Mouse (Mus musculus): ENCODE data around the gene Sh3gl1. TPM values are rescaled to one million over a fixed set of nuclear protein-coding genes. Genes with fewer than 3 reads are reported as not detected.

The Sh3gl1 gene
- total and polyA plus RNA-seq, 2 experiments from 2014 or later, result 74.5 to 93.2 TPM

DNA sequence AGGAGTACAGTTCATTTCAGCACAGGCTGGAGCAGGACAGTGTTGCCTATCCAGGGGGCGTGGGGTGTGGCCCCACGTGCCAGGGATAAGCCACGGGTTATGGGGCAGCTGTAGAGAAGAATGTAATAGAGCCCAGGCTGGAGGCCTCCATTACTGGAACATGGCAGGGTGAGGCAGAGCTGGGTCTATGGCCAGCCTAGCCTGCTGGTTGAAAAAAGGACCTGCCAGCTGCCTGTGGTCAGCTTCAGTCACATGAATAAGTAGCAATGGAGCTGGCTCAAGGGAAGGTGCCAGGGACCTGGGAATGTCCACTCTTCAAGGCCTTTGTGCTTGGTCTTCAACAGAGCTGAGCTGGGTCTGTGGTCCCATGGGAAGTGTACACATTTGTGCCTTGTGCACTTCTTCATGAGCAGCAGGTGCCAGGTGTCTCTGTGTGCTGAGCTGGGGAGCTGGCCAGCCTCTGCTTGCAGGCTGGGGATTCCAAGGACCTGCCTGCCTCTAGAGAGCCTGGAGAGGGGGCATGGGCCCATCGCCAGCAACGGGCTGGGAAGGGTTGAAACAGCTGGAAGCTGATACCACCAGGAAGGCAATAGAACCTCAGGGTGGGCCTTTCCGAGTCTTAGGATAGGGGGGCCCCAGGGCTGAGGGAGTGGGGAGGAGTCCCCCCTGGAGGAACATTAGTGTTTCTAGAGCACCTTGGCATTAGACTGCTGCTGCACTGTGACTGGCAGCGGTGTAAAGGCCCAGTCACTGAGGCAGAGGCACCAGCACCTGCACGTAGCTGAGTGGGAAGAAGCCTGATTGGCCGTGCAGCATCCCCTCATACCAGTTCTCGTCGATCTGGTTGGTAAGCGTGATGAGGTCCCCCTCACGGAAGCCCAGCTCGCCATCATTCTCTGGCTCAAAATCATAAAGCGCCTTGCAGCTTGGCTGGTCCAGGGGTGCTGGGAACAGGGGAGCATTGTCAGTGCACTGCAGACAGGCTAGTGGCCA lies 19.3 kb downstream of the Sh3gl1 start:
- H3K27me3 ChIP-seq (ENCODE audit: insufficient read depth, low read length), result no peaks in the 10 kb centered on the region
- no peak overlapping the region for H3K9ac ChIP-seq
- no peak for DNase-seq
- no peak for TF ChIP-seq CTCF (IDR thresholded peaks at IDR 0.05; ENCODE audit: low read depth)
- no peak overlapping the region for H3K27ac ChIP-seq (ENCODE audit: low read depth, low read length)
- H3K4me3 ChIP-seq (ENCODE audit: low read depth, low read length), result no peak overlapping the region
- no peak for ATAC-seq
- WGBS, result 78% methylated on average over 15 of the region's 15 CpGs
- no peak overlapping the region for H3K4me2 ChIP-seq (ENCODE audit: low read depth)
- H3K36me3 ChIP-seq (ENCODE audit: insufficient read depth), result peaks cover 61% of the 10 kb centered on the region
- no peaks in the 10 kb centered on the region for H3K9me3 ChIP-seq (ENCODE audit: low read length)
- no peaks in the 10 kb centered on the region for H3K4me1 ChIP-seq (ENCODE audit: insufficient read depth)

DNA sequence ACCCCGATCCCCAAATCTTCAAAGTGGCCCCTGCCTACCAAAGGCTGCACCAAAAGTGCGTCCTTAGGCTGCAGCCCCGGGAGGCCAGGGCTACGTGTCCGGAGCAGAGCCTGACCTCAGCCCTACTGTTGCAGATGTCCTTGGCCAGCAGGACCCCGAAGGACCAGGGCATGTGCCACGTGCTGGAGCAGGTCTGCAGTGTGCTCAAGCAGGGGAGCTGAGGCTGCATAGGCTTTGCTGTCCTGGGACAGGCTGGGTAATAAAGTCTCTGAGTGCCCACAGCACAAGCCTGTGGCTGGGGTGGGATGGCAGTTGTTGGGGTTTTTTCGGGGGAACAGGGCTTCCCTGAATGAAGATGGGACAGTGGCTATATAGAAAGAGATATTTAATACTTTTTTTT lies 20.1 kb downstream of the Sh3gl1 start:
- no peak overlapping the region for H3K9ac ChIP-seq
- 87% methylated on average over 8 of the region's 8 CpGs for WGBS
- ATAC-seq (no peak), DNase-seq (no peak)
- H3K27ac ChIP-seq (ENCODE audit: low read depth, low read length), result no peak overlapping the region
- H3K4me1 ChIP-seq (ENCODE audit: insufficient read depth), result no peaks in the 10 kb centered on the region
- no peaks in the 10 kb centered on the region for H3K9me3 ChIP-seq (ENCODE audit: low read length)
- no peak overlapping the region for H3K4me3 ChIP-seq (ENCODE audit: low read depth, low read length)
- TF ChIP-seq CTCF (IDR thresholded peaks at IDR 0.05; ENCODE audit: low read depth), result no peak
- no peaks in the 10 kb centered on the region for H3K27me3 ChIP-seq (ENCODE audit: insufficient read depth, low read length)
- H3K4me2 ChIP-seq (ENCODE audit: low read depth), result no peak overlapping the region
- H3K36me3 ChIP-seq (ENCODE audit: insufficient read depth), result peaks cover 69% of the 10 kb centered on the region

DNA sequence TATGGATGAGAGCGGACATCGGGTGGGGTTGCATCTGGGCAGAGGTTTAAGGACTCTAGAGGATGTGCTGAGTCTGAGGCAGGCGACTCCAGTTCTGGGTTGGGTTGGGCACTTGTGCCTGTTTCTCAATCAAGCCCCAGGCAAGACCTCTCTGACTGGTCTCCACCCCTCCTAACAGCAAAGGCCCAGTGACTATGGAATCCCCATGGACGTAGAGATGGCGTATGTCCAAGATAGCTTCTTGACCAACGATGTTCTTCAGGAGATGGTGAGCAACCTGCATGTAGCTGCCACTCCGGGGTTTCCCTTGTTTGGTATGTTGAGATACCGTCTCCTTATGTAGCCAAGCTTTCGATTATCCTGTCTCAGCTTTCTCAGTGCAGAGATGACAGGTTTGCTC lies 21.1 kb downstream of the Sh3gl1 start:
- Histone ChIP-seq H3K9me3 (ENCODE audit: low read length) (no peaks in the 10 kb centered on the region), H3K4me1 (ENCODE audit: insufficient read depth) (peaks cover 7% of the 10 kb centered on the region; the same call in 1 of the 2 replicates), H3K9ac (no peak overlapping the region), H3K36me3 (ENCODE audit: insufficient read depth) (peaks cover 69% of the 10 kb centered on the region), H3K27ac (ENCODE audit: low read depth, low read length) (no peak overlapping the region), H3K27me3 (ENCODE audit: insufficient read depth, low read length) (no peaks in the 10 kb centered on the region), H3K4me2 (ENCODE audit: low read depth) (no peak overlapping the region), H3K4me3 (ENCODE audit: low read depth, low read length) (no peak overlapping the region)
- 95% methylated on average over 9 of the region's 9 CpGs for WGBS
- ATAC-seq (no peak), DNase-seq (no peak)
- no peak for TF ChIP-seq CTCF (IDR thresholded peaks at IDR 0.05; ENCODE audit: low read depth)

DNA sequence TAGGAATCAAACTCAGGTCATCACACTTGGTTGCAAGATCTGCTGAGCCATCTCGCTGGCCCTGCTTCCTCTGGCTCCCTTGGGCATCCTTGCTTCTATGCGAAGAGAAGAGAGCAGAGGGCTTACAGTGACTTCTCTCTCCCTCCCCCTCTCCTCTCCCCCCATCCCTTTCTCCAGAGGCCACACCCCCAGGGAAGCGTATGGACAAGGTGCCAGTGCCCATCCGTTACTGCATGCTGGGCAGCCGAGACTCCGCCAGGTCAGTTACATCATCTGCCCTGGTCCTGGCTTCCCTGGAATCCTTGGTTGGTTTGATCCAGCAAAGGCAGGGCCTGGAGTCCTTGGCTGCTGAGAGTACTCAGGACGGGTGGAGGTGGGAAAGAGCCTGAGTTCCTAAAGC lies 25.0 kb downstream of the Sh3gl1 start:
- H3K4me2 ChIP-seq (ENCODE audit: low read depth), result no peak overlapping the region
- peaks cover 18% of the 10 kb centered on the region for H3K4me1 ChIP-seq (ENCODE audit: insufficient read depth)
- no peak overlapping the region for H3K4me3 ChIP-seq (ENCODE audit: low read depth, low read length)
- H3K36me3 ChIP-seq (ENCODE audit: insufficient read depth), result peaks cover 37% of the 10 kb centered on the region
- no peak for TF ChIP-seq CTCF (IDR thresholded peaks at IDR 0.05; ENCODE audit: low read depth)
- no peak for DNase-seq
- no peaks in the 10 kb centered on the region for H3K9me3 ChIP-seq (ENCODE audit: low read length)
- H3K9ac ChIP-seq, result peak overlapping the region; percentile 31; the same call in 1 of the 2 replicates
- no peaks in the 10 kb centered on the region for H3K27me3 ChIP-seq (ENCODE audit: insufficient read depth, low read length)
- H3K27ac ChIP-seq (ENCODE audit: low read depth, low read length), result no peak overlapping the region
- WGBS, result 83% methylated on average over 7 of the region's 7 CpGs
- no peak for ATAC-seq

GRCm38 (mm10) chr17:56010681-56011080 lies 25.8 kb downstream of the Sh3gl1 start:
- Histone ChIP-seq H3K9me3 (ENCODE audit: low read length) (no peaks in the 10 kb centered on the region), H3K9ac (peak overlapping the region; percentile 31; the same call in 1 of the 2 replicates), H3K27ac (ENCODE audit: low read depth, low read length) (no peak overlapping the region), H3K4me2 (ENCODE audit: low read depth) (peak overlapping the region; percentile 68), H3K4me1 (ENCODE audit: insufficient read depth) (peaks cover 18% of the 10 kb centered on the region), H3K36me3 (ENCODE audit: insufficient read depth) (peaks cover 29% of the 10 kb centered on the region), H3K27me3 (ENCODE audit: insufficient read depth, low read length) (no peaks in the 10 kb centered on the region), H3K4me3 (ENCODE audit: low read depth, low read length) (peak overlapping the region; percentile 81; the same call in 1 of the 2 replicates)
- no peak for ATAC-seq
- TF ChIP-seq CTCF (IDR thresholded peaks at IDR 0.05; ENCODE audit: low read depth), result peak; percentile 90
- peak; percentile 65 for DNase-seq
- WGBS, result 6% methylated on average over 9 of the region's 9 CpGs

DNA sequence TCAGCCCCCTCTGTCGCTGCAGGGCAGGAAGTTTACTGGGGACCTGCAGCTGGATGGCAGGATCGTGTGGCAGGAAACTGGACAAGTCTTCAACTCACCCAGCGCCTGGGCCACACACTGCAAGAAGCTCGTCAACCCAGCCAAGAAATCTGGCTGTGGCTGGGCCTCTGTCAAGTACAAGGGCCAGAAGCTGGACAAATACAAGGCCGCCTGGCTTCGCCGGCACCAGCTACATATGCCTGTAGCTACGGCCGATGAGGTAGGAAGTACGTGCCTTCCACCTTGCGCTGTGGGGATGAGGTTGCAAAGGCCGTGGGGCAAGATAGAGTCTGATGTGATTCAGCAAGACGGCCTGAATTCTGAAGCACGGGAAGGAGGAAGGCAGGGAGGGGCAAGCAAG lies 26.2 kb downstream of the Sh3gl1 start:
- DNase-seq (no peak), ATAC-seq (no peak)
- Histone ChIP-seq H3K36me3 (ENCODE audit: insufficient read depth) (peaks cover 25% of the 10 kb centered on the region), H3K27me3 (ENCODE audit: insufficient read depth, low read length) (no peaks in the 10 kb centered on the region; the same call in 1 of the 2 replicates), H3K4me3 (ENCODE audit: low read depth, low read length) (peak overlapping the region; percentile 81), H3K4me1 (ENCODE audit: insufficient read depth) (peaks cover 18% of the 10 kb centered on the region), H3K27ac (ENCODE audit: low read depth, low read length) (no peak overlapping the region), H3K4me2 (ENCODE audit: low read depth) (peak overlapping the region; percentile 68), H3K9ac (0 out of 2 replicates have a peak overlapping the region, but pooled peaks have one; percentile 18), H3K9me3 (ENCODE audit: low read length) (no peaks in the 10 kb centered on the region)
- 71% methylated on average over 14 of the region's 14 CpGs for WGBS
- TF ChIP-seq CTCF (IDR thresholded peaks at IDR 0.05; ENCODE audit: low read depth), result no peak; the same call in 1 of the 2 replicates

GRCm38 (mm10) chr17:56009962-56010240 lies 26.5 kb downstream of the Sh3gl1 start:
- Histone ChIP-seq H3K9ac (peak overlapping the region; percentile 89), H3K4me3 (ENCODE audit: low read depth, low read length) (peak overlapping the region; percentile 81), H3K27ac (ENCODE audit: low read depth, low read length) (peak overlapping the region; percentile 96), H3K4me2 (ENCODE audit: low read depth) (peak overlapping the region; percentile 68), H3K4me1 (ENCODE audit: insufficient read depth) (peaks cover 18% of the 10 kb centered on the region), H3K9me3 (ENCODE audit: low read length) (no peaks in the 10 kb centered on the region), H3K27me3 (ENCODE audit: insufficient read depth, low read length) (no peaks in the 10 kb centered on the region; the same call in 1 of the 2 replicates), H3K36me3 (ENCODE audit: insufficient read depth) (peaks cover 21% of the 10 kb centered on the region)
- ATAC-seq, result no peak
- no peak for DNase-seq
- TF ChIP-seq CTCF (IDR thresholded peaks at IDR 0.05; ENCODE audit: low read depth), result no peak
- 51% methylated on average over 2 of the region's 2 CpGs for WGBS
